Mouse (Mus musculus) left cerebral cortex, postnatal 36 days (tissue): ENCODE data around the gene Prpf4b. TPM values are rescaled to one million over a fixed set of nuclear protein-coding genes. Genes with fewer than 3 reads are reported as not detected.
"Not testable (repeated sequence)": the region's sequence is repeated elsewhere in the genome, so short reads cannot be mapped to it uniquely, and the experiment has no call there.

Source experiments
- DNase-seq, 2 experiments: peaks; one replicate each; pipeline ENCODE4 v3.0.0; 2021 to 2022; ENCODE audit warnings: low spot score in 2 of 2, mixed read lengths in 1 of 2
- intact Hi-C: fragments of 180-260 bp; cut with DNase I; formaldehyde crosslinking; loops from one replicate; pipeline ENCODE4 v1.15.1; 2025
- total RNA-seq, 2 experiments: library from RNA; stranded (reverse); gene quantifications; 2 replicates each; pipeline ENCODE4 v1.2.3; 2021

The Prpf4b gene
- total RNA-seq, 2 experiments from 2014 or later = 69.4 to 90.6 TPM

GRCm38 (mm10) chr13:34916520-34917167, 41.5 kb downstream of the Prpf4b start:
- intact Hi-C loops = no loop called here

GRCm38 (mm10) chr13:34924210-34924609, 49.1 kb downstream of the Prpf4b start, which contains the start of the genes Fam217a and 4933417A18Rik:
Gene Fam217a (minus strand): TSS chr13:34924310.
Gene 4933417A18Rik (plus strand): TSS chr13:34924409.
- DNase-seq = no peak
- intact Hi-C loops = no loop called here

More at GRCm38 (mm10) chr13:34916520-34917167, 41.5 kb downstream of the Prpf4b start:
- DNase-seq = no peak

GRCm38 (mm10) chr13:34934931-34935644, 60.0 kb downstream of the Prpf4b start:
- intact Hi-C loops = no loop called here
- DNase-seq = no peak

- no peak for DNase-seq
- intact Hi-C loops = no loop called here
Measured at GRCm38 (mm10) chr13:34942370-34942769, 67.3 kb downstream of the Prpf4b start.

- DNase-seq, intact Hi-C loops: not testable (repeated sequence)
Measured at GRCm38 (mm10) chr13:34951437-34951836, 76.3 kb downstream of the Prpf4b start.

Other genes with a start within 250 kb of the Prpf4b start
- 1 to 10 TPM; 3.5 to 7.7 TPM for gene Pxdc1, start 221.8 kb upstream of the Prpf4b start, total RNA-seq
- not detected for gene Fam50b, start 140.5 kb upstream of the Prpf4b start, total RNA-seq
- under 1 TPM; 0.79 to 0.91 TPM for gene Fam217a, start 49.0 kb downstream of the Prpf4b start, total RNA-seq
- gene 4933417A18Rik, start 49.1 kb downstream of the Prpf4b start, total RNA-seq = not detected
- under 1 TPM; 0.41 to 0.57 TPM for gene Eci3, start 88.5 kb downstream of the Prpf4b start, total RNA-seq
- gene Eci2, start 151.8 kb downstream of the Prpf4b start, total RNA-seq = 10 to 100 TPM; 37.7 to 46.3 TPM